Mouse (Mus musculus): ENCODE results near the gene Fat3. TPM values are rescaled to one million over a fixed set of nuclear protein-coding genes. Genes with fewer than 3 reads are reported as not detected.

Fat3 gene
- polyA plus RNA-seq, 1 experiment from 2014 or later, result 1.8 TPM

DNA sequence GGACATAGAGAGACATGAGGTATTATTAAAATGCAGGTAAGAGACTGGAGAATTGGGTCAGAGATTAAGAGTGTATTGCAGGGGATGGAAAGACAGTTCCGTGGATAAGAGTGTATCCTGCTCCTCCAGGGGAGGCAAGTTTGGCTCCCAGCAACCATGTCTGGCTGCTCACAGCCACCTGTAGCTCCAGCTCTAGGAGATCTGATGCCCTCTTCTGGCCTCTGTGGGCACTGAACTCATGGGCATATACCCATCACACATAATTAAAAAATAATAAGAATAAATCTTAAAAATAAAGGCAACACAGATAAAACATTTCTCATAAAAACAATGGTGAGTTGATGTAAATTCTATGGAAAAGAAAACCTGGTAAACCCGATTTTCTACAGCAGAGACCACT lies 525.1 kb downstream of the Fat3 start:
- Histone ChIP-seq H3K9ac (ENCODE audit: low read length) (no peak overlapping the region), H3K9me3 (ENCODE audit: control insufficient read depth, low read length) (no peaks in the 10 kb centered on the region), H3K27me3 (ENCODE audit: control insufficient read depth, insufficient read depth, low read length) (no peaks in the 10 kb centered on the region), H3K4me1 (ENCODE audit: control insufficient read depth in 2 of 2, insufficient read depth in 2 of 2, low read length in 2 of 2) (peaks cover 2 to 6% of the 10 kb centered on the region in 2 experiments; a peak in 1 of 4 replicates), H3K27ac (replicated peaks in 1 of 2; ENCODE audit: control insufficient read depth in 1 of 2, insufficient read depth in 1 of 2, low read depth in 2 of 2, low read length in 2 of 2) (no peak overlapping the region), H3K4me3 (ENCODE audit: control insufficient read depth in 1 of 2, insufficient read depth in 1 of 2, low read depth in 1 of 2, low read length in 2 of 2) (no peak overlapping the region), H3K36me3 (ENCODE audit: control insufficient read depth, insufficient read depth, low read length) (no peaks in the 10 kb centered on the region), H3K4me2 (ENCODE audit: low read length) (no peak overlapping the region)
- 84% methylated on average over 2 of the region's 2 CpGs for WGBS
- ATAC-seq (ENCODE audit: insufficient number of reproducible peaks, insufficient read depth, low FRiP score, low read depth), result no peak

DNA sequence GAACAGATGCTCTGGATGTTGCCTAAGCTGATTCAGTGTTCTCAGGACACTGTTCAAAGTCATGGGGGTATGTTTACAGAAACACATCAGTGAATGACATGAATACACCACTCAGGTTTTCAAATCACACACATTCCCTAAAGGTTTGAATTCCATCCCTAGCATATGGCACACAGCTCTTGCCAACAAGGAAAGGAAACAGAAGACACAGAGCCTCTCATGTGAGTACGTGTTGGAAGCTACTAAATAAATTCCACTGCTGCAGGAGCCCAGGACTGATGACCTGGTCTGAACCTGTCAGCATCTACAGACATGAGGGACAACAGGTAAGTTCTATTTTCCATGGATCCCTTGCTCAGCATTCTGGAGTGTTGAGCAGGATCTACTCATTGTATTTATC lies 528.9 kb downstream of the Fat3 start:
- Histone ChIP-seq H3K27ac (replicated peaks in 1 of 2; ENCODE audit: control insufficient read depth in 1 of 2, insufficient read depth in 1 of 2, low read depth in 2 of 2, low read length in 2 of 2) (no peak overlapping the region), H3K9me3 (ENCODE audit: control insufficient read depth, low read length) (no peaks in the 10 kb centered on the region), H3K4me1 (ENCODE audit: control insufficient read depth in 2 of 2, insufficient read depth in 2 of 2, low read length in 2 of 2) (peaks cover 1 to 4% of the 10 kb centered on the region in 2 experiments; a peak in 1 of 4 replicates), H3K4me3 (ENCODE audit: control insufficient read depth in 1 of 2, insufficient read depth in 1 of 2, low read depth in 1 of 2, low read length in 2 of 2) (no peak overlapping the region), H3K4me2 (ENCODE audit: low read length) (no peak overlapping the region), H3K36me3 (ENCODE audit: control insufficient read depth, insufficient read depth, low read length) (no peaks in the 10 kb centered on the region), H3K27me3 (ENCODE audit: control insufficient read depth, insufficient read depth, low read length) (no peaks in the 10 kb centered on the region), H3K9ac (ENCODE audit: low read length) (no peak overlapping the region)
- 46% methylated on average over 1 of the region's 1 CpGs for whole genome bisulfite sequencing
- ATAC-seq (ENCODE audit: insufficient number of reproducible peaks, insufficient read depth, low FRiP score, low read depth), result no peak

GRCm38 (mm10) chr9:15971393-15971792 lies 529.7 kb downstream of the Fat3 start:
- H3K4me1 ChIP-seq (ENCODE audit: control insufficient read depth in 2 of 2, insufficient read depth in 2 of 2, low read length in 2 of 2), result no peaks in the 10 kb centered on the region
- no peak for ATAC-seq (ENCODE audit: insufficient number of reproducible peaks, insufficient read depth, low FRiP score, low read depth)
- no peaks in the 10 kb centered on the region for H3K36me3 ChIP-seq (ENCODE audit: control insufficient read depth, insufficient read depth, low read length)
- H3K4me2 ChIP-seq (ENCODE audit: low read length), result no peak overlapping the region
- H3K27me3 ChIP-seq (ENCODE audit: control insufficient read depth, insufficient read depth, low read length), result no peaks in the 10 kb centered on the region
- no peaks in the 10 kb centered on the region for H3K9me3 ChIP-seq (ENCODE audit: control insufficient read depth, low read length)
- H3K27ac ChIP-seq (replicated peaks in 1 of 2; ENCODE audit: control insufficient read depth in 1 of 2, insufficient read depth in 1 of 2, low read depth in 2 of 2, low read length in 2 of 2), result no peak overlapping the region
- H3K4me3 ChIP-seq (ENCODE audit: control insufficient read depth in 1 of 2, insufficient read depth in 1 of 2, low read depth in 1 of 2, low read length in 2 of 2), result no peak overlapping the region
- no peak overlapping the region for H3K9ac ChIP-seq (ENCODE audit: low read length)

- ATAC-seq (ENCODE audit: insufficient number of reproducible peaks, insufficient read depth, low FRiP score, low read depth), result no peak
- no peaks in the 10 kb centered on the region for H3K36me3 ChIP-seq (ENCODE audit: control insufficient read depth, insufficient read depth, low read length)
These were observed 536.9 kb downstream of the Fat3 start for GRCm38 (mm10) chr9:15964198-15964597.

GRCm38 (mm10) chr9:15962886-15963285 lies 538.2 kb downstream of the Fat3 start:
- H3K9ac ChIP-seq (ENCODE audit: low read length), result no peak overlapping the region
- H3K4me1 ChIP-seq (ENCODE audit: control insufficient read depth in 2 of 2, insufficient read depth in 2 of 2, low read length in 2 of 2), result no peaks in the 10 kb centered on the region
- no peak for ATAC-seq (ENCODE audit: insufficient number of reproducible peaks, insufficient read depth, low FRiP score, low read depth)
- no peaks in the 10 kb centered on the region for H3K9me3 ChIP-seq (ENCODE audit: control insufficient read depth, low read length)
- no peak overlapping the region for H3K27ac ChIP-seq (replicated peaks in 1 of 2; ENCODE audit: control insufficient read depth in 1 of 2, insufficient read depth in 1 of 2, low read depth in 2 of 2, low read length in 2 of 2)
- H3K27me3 ChIP-seq (ENCODE audit: control insufficient read depth, insufficient read depth, low read length), result no peaks in the 10 kb centered on the region
- H3K36me3 ChIP-seq (ENCODE audit: control insufficient read depth, insufficient read depth, low read length), result no peaks in the 10 kb centered on the region
- 66% methylated on average over 2 of the region's 2 CpGs for WGBS
- no peak overlapping the region for H3K4me3 ChIP-seq (ENCODE audit: control insufficient read depth in 1 of 2, insufficient read depth in 1 of 2, low read depth in 1 of 2, low read length in 2 of 2)
- no peak overlapping the region for H3K4me2 ChIP-seq (ENCODE audit: low read length)

More at GRCm38 (mm10) chr9:15964198-15964597, 536.9 kb downstream of the Fat3 start:
- Histone ChIP-seq H3K27ac (replicated peaks in 1 of 2; ENCODE audit: control insufficient read depth in 1 of 2, insufficient read depth in 1 of 2, low read depth in 2 of 2, low read length in 2 of 2) (no peak overlapping the region), H3K4me3 (ENCODE audit: control insufficient read depth in 1 of 2, insufficient read depth in 1 of 2, low read depth in 1 of 2, low read length in 2 of 2) (no peak overlapping the region), H3K27me3 (ENCODE audit: control insufficient read depth, insufficient read depth, low read length) (no peaks in the 10 kb centered on the region), H3K9ac (ENCODE audit: low read length) (no peak overlapping the region), H3K4me1 (ENCODE audit: control insufficient read depth in 2 of 2, insufficient read depth in 2 of 2, low read length in 2 of 2) (no peaks in the 10 kb centered on the region), H3K9me3 (ENCODE audit: control insufficient read depth, low read length) (no peaks in the 10 kb centered on the region), H3K4me2 (ENCODE audit: low read length) (no peak overlapping the region)
- WGBS, result 67% methylated on average over 3 of the region's 3 CpGs

- 63% methylated on average over 3 of the region's 3 CpGs for WGBS
These were observed 542.8 kb downstream of the Fat3 start for GRCm38 (mm10) chr9:15958224-15958787.

DNA sequence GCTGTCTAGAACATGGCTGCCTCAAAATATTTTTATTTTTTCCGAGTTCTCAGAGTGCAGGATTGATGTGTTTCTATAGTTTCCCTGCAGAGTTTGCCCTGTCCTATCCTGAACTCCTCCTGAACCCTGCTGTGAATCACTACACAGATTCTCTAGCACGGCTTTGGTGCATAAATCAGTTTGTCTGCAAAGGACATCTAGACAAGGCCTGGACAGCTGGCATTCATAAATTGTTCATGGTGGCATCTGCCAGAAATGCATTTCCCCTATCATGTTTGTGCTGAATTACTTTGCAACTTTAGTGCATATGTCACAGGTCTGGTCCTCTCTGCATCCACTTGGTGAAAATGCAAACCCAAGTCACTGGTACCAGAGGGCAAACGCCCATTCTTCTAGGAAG lies 543.3 kb downstream of the Fat3 start:
- H3K27ac ChIP-seq (replicated peaks in 1 of 2; ENCODE audit: control insufficient read depth in 1 of 2, insufficient read depth in 1 of 2, low read depth in 2 of 2, low read length in 2 of 2), result no peak overlapping the region
- WGBS, result 68% methylated on average over 3 of the region's 3 CpGs

More at GRCm38 (mm10) chr9:15958224-15958787, 542.8 kb downstream of the Fat3 start:
- H3K4me1 ChIP-seq (ENCODE audit: control insufficient read depth in 2 of 2, insufficient read depth in 2 of 2, low read length in 2 of 2), result no peaks in the 10 kb centered on the region
- H3K36me3 ChIP-seq (ENCODE audit: control insufficient read depth, insufficient read depth, low read length), result no peaks in the 10 kb centered on the region
- H3K9me3 ChIP-seq (ENCODE audit: control insufficient read depth, low read length), result no peaks in the 10 kb centered on the region
- no peak overlapping the region for H3K4me3 ChIP-seq (ENCODE audit: control insufficient read depth in 1 of 2, insufficient read depth in 1 of 2, low read depth in 1 of 2, low read length in 2 of 2)
- H3K9ac ChIP-seq (ENCODE audit: low read length), result no peak overlapping the region
- no peak for ATAC-seq (ENCODE audit: insufficient number of reproducible peaks, insufficient read depth, low FRiP score, low read depth)
- no peaks in the 10 kb centered on the region for H3K27me3 ChIP-seq (ENCODE audit: control insufficient read depth, insufficient read depth, low read length)
- H3K4me2 ChIP-seq (ENCODE audit: low read length), result no peak overlapping the region
- H3K27ac ChIP-seq (replicated peaks in 1 of 2; ENCODE audit: control insufficient read depth in 1 of 2, insufficient read depth in 1 of 2, low read depth in 2 of 2, low read length in 2 of 2), result no peak overlapping the region

DNA sequence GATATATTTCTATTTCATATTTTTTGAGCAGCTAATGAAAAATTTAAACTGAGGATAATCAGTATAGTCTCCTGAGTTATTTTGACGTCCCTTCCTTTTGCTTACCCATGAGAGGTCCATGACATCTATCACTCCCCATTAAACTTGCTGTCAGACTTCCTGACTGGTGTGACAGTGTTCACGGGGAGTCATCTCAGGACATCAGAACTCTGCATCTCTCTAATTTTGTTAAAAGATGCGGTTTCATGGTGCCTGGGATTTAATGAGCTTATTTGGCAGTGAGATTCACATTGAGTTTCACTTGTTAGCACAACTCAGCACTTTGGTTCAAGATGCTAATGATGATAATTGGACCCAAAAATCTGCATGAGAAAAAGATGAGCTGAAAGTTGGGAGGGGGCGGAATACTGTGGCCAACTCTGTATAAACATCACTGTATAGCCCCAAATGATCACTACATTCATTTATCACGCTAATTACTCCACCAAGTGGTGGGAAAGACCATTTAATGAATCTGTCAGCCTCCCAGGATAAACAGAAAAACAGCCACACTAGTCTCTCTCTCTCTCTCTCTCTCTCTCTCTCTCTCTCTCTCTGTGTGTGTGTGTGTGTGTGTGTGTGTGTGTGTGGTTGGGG lies 545.8 kb downstream of the Fat3 start:
- 71% methylated on average over 5 of the region's 5 CpGs for WGBS
- H3K4me3 ChIP-seq (ENCODE audit: control insufficient read depth in 1 of 2, insufficient read depth in 1 of 2, low read depth in 1 of 2, low read length in 2 of 2), result no peak overlapping the region
- H3K27ac ChIP-seq (replicated peaks in 1 of 2; ENCODE audit: control insufficient read depth in 1 of 2, insufficient read depth in 1 of 2, low read depth in 2 of 2, low read length in 2 of 2), result no peak overlapping the region
- H3K36me3 ChIP-seq (ENCODE audit: control insufficient read depth, insufficient read depth, low read length), result no peaks in the 10 kb centered on the region
- no peak for ATAC-seq (ENCODE audit: insufficient number of reproducible peaks, insufficient read depth, low FRiP score, low read depth)
- no peaks in the 10 kb centered on the region for H3K9me3 ChIP-seq (ENCODE audit: control insufficient read depth, low read length)
- no peak overlapping the region for H3K4me2 ChIP-seq (ENCODE audit: low read length)
- no peaks in the 10 kb centered on the region for H3K4me1 ChIP-seq (ENCODE audit: control insufficient read depth in 2 of 2, insufficient read depth in 2 of 2, low read length in 2 of 2)
- H3K27me3 ChIP-seq (ENCODE audit: control insufficient read depth, insufficient read depth, low read length), result no peaks in the 10 kb centered on the region
- H3K9ac ChIP-seq (ENCODE audit: low read length), result no peak overlapping the region

More for the DNA sequence above, 543.3 kb downstream of the Fat3 start:
- ATAC-seq (ENCODE audit: insufficient number of reproducible peaks, insufficient read depth, low FRiP score, low read depth), result no peak
- no peaks in the 10 kb centered on the region for H3K9me3 ChIP-seq (ENCODE audit: control insufficient read depth, low read length)
- H3K9ac ChIP-seq (ENCODE audit: low read length), result no peak overlapping the region
- no peak overlapping the region for H3K4me2 ChIP-seq (ENCODE audit: low read length)
- H3K4me3 ChIP-seq (ENCODE audit: control insufficient read depth in 1 of 2, insufficient read depth in 1 of 2, low read depth in 1 of 2, low read length in 2 of 2), result no peak overlapping the region
- H3K36me3 ChIP-seq (ENCODE audit: control insufficient read depth, insufficient read depth, low read length), result no peaks in the 10 kb centered on the region
- no peaks in the 10 kb centered on the region for H3K4me1 ChIP-seq (ENCODE audit: control insufficient read depth in 2 of 2, insufficient read depth in 2 of 2, low read length in 2 of 2)
- H3K27me3 ChIP-seq (ENCODE audit: control insufficient read depth, insufficient read depth, low read length), result no peaks in the 10 kb centered on the region
